Mouse (Mus musculus): ENCODE data around the gene Tmem120b. TPM values are rescaled to one million over a fixed set of nuclear protein-coding genes. Genes with fewer than 3 reads are reported as not detected.
A peak's percentile ranks its signal among the peaks of the same experiment; 100 is the strongest.

Gene Tmem120b
- polyA plus RNA-seq, 1 experiment from 2014 or later: 25.8 TPM

DNA sequence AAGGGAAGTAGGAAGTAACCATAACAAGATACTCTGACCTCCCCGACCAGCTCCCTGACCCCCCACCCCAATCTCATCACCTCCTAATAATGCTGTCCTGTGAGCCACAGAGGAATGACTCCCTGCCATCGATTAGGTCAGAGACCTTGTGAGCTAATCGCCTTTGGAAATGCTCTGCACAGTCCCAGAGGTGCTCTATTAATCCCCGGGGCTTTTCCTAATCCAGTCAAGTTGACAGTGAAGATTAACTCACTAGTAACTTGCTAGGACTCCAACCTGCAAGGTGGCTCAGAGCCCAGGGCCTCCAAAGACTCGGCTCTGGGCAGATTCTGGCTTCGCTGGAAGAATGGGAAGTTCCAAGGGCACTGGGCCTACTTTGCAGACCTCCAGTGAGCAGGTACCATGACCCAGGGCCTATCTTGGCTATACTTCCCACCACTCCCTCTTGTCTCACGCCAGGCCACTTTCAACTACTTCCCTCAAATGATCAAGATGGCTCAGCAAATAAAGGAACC, 34.5 kb upstream of the Tmem120b start:
- H3K27me3 ChIP-seq: no peaks in the 10 kb centered on the region
- H3K9ac ChIP-seq: no peak overlapping the region
- no peak for ATAC-seq (ENCODE audit: insufficient read depth)
- no peak overlapping the region for H3K4me3 ChIP-seq (replicated peaks)
- H3K4me1 ChIP-seq (replicated peaks): peaks cover 36% of the 10 kb centered on the region
- peaks cover 32% of the 10 kb centered on the region for H3K36me3 ChIP-seq (replicated peaks)
- H3K4me2 ChIP-seq: no peak overlapping the region
- H3K27ac ChIP-seq (replicated peaks): no peak overlapping the region
- H3K9me3 ChIP-seq (replicated peaks): no peaks in the 10 kb centered on the region
- 60% methylated on average over 7 of the region's 7 CpGs for WGBS (ENCODE audit: insufficient replicate concordance)

DNA sequence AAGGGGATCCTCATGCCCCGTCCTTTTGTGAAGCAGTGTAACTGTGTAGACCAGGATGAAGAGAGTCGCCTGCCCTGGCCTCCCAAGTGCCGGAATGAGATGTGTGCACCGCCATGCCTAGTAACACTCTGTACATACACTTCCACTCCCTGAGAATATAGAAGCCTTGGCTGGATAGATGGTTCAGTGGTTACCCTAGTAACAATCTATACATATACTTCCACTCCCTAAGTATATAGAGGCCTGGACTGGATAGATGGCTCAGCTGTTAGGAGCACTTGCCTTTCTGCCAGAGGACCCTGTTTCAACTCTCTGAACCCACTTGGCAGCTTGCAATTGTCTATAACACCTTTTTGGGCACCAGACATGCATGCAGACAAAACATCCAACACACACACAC, 33.1 kb upstream of the Tmem120b start:
- ATAC-seq (ENCODE audit: insufficient read depth): peak; percentile 70
- Histone ChIP-seq H3K9me3 (replicated peaks) (no peaks in the 10 kb centered on the region), H3K4me3 (replicated peaks) (no peak overlapping the region), H3K36me3 (replicated peaks) (peaks cover 19% of the 10 kb centered on the region; the same call in 1 of the 2 replicates), H3K4me2 (peak overlapping the region; percentile 35), H3K27me3 (no peaks in the 10 kb centered on the region), H3K27ac (replicated peaks) (peak overlapping the region; percentile 74), H3K4me1 (replicated peaks) (peaks cover 46% of the 10 kb centered on the region), H3K9ac (peak overlapping the region; percentile 25; the same call in 1 of the 2 replicates)
- WGBS (ENCODE audit: insufficient replicate concordance): 74% methylated on average over 4 of the region's 4 CpGs

- H3K9me3 ChIP-seq (replicated peaks): no peaks in the 10 kb centered on the region
- H3K4me2 ChIP-seq: peak overlapping the region; percentile 35
- ATAC-seq (ENCODE audit: insufficient read depth): peak; percentile 74
- H3K27ac ChIP-seq (replicated peaks): peak overlapping the region; percentile 74
- H3K4me3 ChIP-seq (replicated peaks): no peak overlapping the region
- peak overlapping the region; percentile 25; the same call in 1 of the 2 replicates for H3K9ac ChIP-seq
- H3K4me1 ChIP-seq (replicated peaks): peaks cover 49% of the 10 kb centered on the region
- H3K36me3 ChIP-seq (replicated peaks): peaks cover 15% of the 10 kb centered on the region; the same call in 1 of the 2 replicates
- no peaks in the 10 kb centered on the region for H3K27me3 ChIP-seq
- 17% methylated on average over 6 of the region's 6 CpGs for WGBS (ENCODE audit: insufficient replicate concordance)
These were observed 32.7 kb upstream of the Tmem120b start for GRCm38 (mm10) chr5:123035564-123035963.

- no peak overlapping the region for H3K4me2 ChIP-seq
- WGBS (ENCODE audit: insufficient replicate concordance): 41% methylated on average over 5 of the region's 5 CpGs
- H3K36me3 ChIP-seq (replicated peaks): no peaks in the 10 kb centered on the region
- H3K9ac ChIP-seq: no peak overlapping the region
- H3K9me3 ChIP-seq (replicated peaks): no peaks in the 10 kb centered on the region
- H3K27me3 ChIP-seq: no peaks in the 10 kb centered on the region
- no peak for ATAC-seq (ENCODE audit: insufficient read depth)
- H3K27ac ChIP-seq (replicated peaks): no peak overlapping the region
- no peak overlapping the region for H3K4me3 ChIP-seq (replicated peaks)
- peaks cover 56% of the 10 kb centered on the region for H3K4me1 ChIP-seq (replicated peaks)
These were observed 30.1 kb upstream of the Tmem120b start for GRCm38 (mm10) chr5:123038115-123038514.

DNA sequence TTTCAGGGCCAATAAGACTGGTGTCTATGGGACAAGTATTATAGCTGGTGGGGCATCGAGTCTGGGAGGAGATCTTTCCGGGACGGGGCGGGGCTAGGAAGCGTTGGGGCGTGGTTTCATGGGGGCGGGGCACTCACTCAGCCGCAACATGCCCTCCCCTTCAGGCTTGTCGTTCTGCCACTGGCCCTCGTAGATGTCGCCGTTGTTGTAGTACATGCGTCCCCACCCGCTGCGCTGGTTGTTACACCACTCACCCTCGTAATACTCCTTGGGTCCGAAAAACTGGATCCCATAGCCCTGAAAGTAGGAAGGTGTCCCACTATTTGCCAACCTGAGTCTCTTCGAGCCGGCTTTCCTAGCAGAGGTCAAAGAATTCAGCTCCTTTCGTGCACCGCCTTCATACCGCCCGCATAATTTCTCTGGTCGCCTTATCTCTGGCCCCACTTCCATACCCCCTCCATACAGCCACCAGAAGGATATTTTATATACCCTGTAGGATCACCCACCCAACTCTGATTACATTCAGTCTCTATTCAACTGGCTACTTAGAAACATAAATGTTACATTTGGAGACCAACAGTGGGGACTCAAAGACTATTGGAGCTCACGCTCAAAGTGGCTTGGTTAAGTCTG, 29.0 kb upstream of the Tmem120b start:
- H3K4me1 ChIP-seq (replicated peaks): peaks cover 47% of the 10 kb centered on the region
- H3K27ac ChIP-seq (replicated peaks): peak overlapping the region; percentile 79
- H3K9me3 ChIP-seq (replicated peaks): no peaks in the 10 kb centered on the region
- H3K4me3 ChIP-seq (replicated peaks): peak overlapping the region; percentile 57
- peak overlapping the region; percentile 88 for H3K4me2 ChIP-seq
- no peaks in the 10 kb centered on the region for H3K36me3 ChIP-seq (replicated peaks)
- H3K27me3 ChIP-seq: no peaks in the 10 kb centered on the region
- H3K9ac ChIP-seq: peak overlapping the region; percentile 63
- ATAC-seq (ENCODE audit: insufficient read depth): peak; percentile 77
- WGBS (ENCODE audit: insufficient replicate concordance): 1% methylated on average over 25 of the region's 25 CpGs

DNA sequence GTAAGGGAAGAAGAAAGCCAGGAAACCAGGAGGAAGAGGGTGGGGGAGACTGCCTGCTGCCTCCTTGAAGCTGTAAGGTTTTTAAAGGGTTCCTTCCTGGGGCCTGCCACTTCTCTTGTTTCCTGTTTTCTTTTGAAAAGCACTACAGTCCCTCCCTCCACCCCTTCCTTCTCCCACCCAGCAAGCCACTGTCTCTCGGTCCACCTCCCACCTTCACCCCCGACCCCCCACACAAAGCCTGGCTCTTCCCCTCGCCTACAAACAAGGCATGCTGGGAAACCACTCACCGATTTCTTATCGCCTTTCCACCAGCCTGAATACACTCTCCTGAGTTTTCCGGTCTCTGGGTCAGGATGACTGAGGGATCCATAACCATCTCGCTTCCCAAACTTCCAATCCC, 27.4 kb upstream of the Tmem120b start:
- peak overlapping the region; percentile 35 for H3K4me2 ChIP-seq
- H3K36me3 ChIP-seq (replicated peaks): no peaks in the 10 kb centered on the region
- H3K4me1 ChIP-seq (replicated peaks): peaks cover 32% of the 10 kb centered on the region
- no peak for ATAC-seq (ENCODE audit: insufficient read depth)
- no peak overlapping the region for H3K9ac ChIP-seq
- H3K27ac ChIP-seq (replicated peaks): peak overlapping the region; percentile 25; the same call in 1 of the 2 replicates
- no peaks in the 10 kb centered on the region for H3K27me3 ChIP-seq
- H3K4me3 ChIP-seq (replicated peaks): no peak overlapping the region
- no peaks in the 10 kb centered on the region for H3K9me3 ChIP-seq (replicated peaks)
- 8% methylated on average over 7 of the region's 7 CpGs for WGBS (ENCODE audit: insufficient replicate concordance)

- WGBS (ENCODE audit: insufficient replicate concordance): 13% methylated on average over 7 of the region's 7 CpGs
- Histone ChIP-seq H3K27me3 (0 out of 2 replicates have a peak, but pooled peaks cover 7% of the 10 kb centered on the region), H3K4me2 (no peak overlapping the region), H3K9ac (no peak overlapping the region), H3K27ac (replicated peaks) (no peak overlapping the region), H3K36me3 (replicated peaks) (no peaks in the 10 kb centered on the region), H3K4me3 (replicated peaks) (no peak overlapping the region), H3K4me1 (replicated peaks) (peaks cover 19% of the 10 kb centered on the region), H3K9me3 (replicated peaks) (no peaks in the 10 kb centered on the region)
- ATAC-seq (ENCODE audit: insufficient read depth): no peak
These were observed 24.4 kb upstream of the Tmem120b start for GRCm38 (mm10) chr5:123043856-123044255.

- Histone ChIP-seq H3K4me1 (replicated peaks) (peaks cover 13% of the 10 kb centered on the region), H3K27ac (replicated peaks) (no peak overlapping the region), H3K27me3 (0 out of 2 replicates have a peak, but pooled peaks cover 7% of the 10 kb centered on the region), H3K9ac (no peak overlapping the region), H3K36me3 (replicated peaks) (no peaks in the 10 kb centered on the region), H3K4me3 (replicated peaks) (no peak overlapping the region), H3K9me3 (replicated peaks) (no peaks in the 10 kb centered on the region), H3K4me2 (no peak overlapping the region)
- 22% methylated on average over 9 of the region's 9 CpGs for WGBS (ENCODE audit: insufficient replicate concordance)
- ATAC-seq (ENCODE audit: insufficient read depth): no peak
These were observed 22.5 kb upstream of the Tmem120b start for GRCm38 (mm10) chr5:123045561-123046295.

GRCm38 (mm10) chr5:123046916-123047315, 21.3 kb upstream of the Tmem120b start, which contains the start of gene Morn3:
Morn3 (minus strand) TSS chr5:123047016.
- WGBS (ENCODE audit: insufficient replicate concordance): 60% methylated on average over 3 of the region's 3 CpGs
- Histone ChIP-seq H3K27me3 (0 out of 2 replicates have a peak, but pooled peaks cover 7% of the 10 kb centered on the region), H3K9ac (no peak within 1 kb of the TSS), H3K4me3 (replicated peaks) (no peak within 1 kb of the TSS), H3K4me1 (replicated peaks) (peaks cover 7% of the 10 kb centered on the region; the same call in 1 of the 2 replicates), H3K27ac (replicated peaks) (no peak within 1 kb of the TSS), H3K36me3 (replicated peaks) (no peaks in the 10 kb centered on the region), H3K9me3 (replicated peaks) (no peaks in the 10 kb centered on the region), H3K4me2 (no peak within 1 kb of the TSS)
- ATAC-seq (ENCODE audit: insufficient read depth): no peak

DNA sequence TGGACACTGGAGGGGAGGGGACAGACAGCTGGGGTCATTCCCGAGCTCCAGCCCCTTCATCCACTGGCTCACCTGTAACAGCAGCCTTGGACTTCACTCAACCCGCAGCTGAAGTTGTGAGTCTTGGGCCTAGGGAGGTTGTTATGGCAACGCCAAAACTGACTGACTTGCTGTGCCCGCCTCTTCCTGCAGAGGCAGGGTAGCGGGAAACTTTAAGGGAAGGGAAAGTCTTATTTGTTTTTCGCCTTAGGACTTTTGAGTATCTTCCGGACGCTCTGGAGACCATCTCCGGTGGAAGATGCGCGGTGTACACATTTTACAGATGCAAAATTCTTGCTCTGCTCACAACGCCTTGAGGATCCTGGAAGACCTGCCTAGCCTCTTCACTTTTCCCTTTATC, 18.9 kb upstream of the Tmem120b start:
- Histone ChIP-seq H3K27me3 (0 out of 2 replicates have a peak, but pooled peaks cover 7% of the 10 kb centered on the region), H3K4me3 (replicated peaks) (peak overlapping the region; percentile 25), H3K27ac (replicated peaks) (no peak overlapping the region), H3K9ac (no peak overlapping the region), H3K36me3 (replicated peaks) (no peaks in the 10 kb centered on the region), H3K9me3 (replicated peaks) (no peaks in the 10 kb centered on the region), H3K4me1 (replicated peaks) (peaks cover 7% of the 10 kb centered on the region; the same call in 1 of the 2 replicates), H3K4me2 (peak overlapping the region; percentile 53)
- ATAC-seq (ENCODE audit: insufficient read depth): no peak
- 2% methylated on average over 12 of the region's 12 CpGs for WGBS (ENCODE audit: insufficient replicate concordance)

GRCm38 (mm10) chr5:123050918-123051317, 17.3 kb upstream of the Tmem120b start:
- Histone ChIP-seq H3K27ac (replicated peaks) (no peak overlapping the region), H3K4me3 (replicated peaks) (no peak overlapping the region), H3K4me1 (replicated peaks) (peaks cover 7% of the 10 kb centered on the region; the same call in 1 of the 2 replicates), H3K9me3 (replicated peaks) (no peaks in the 10 kb centered on the region), H3K36me3 (replicated peaks) (no peaks in the 10 kb centered on the region), H3K4me2 (no peak overlapping the region), H3K9ac (no peak overlapping the region), H3K27me3 (0 out of 2 replicates have a peak, but pooled peaks cover 7% of the 10 kb centered on the region)
- 82% methylated on average over 9 of the region's 9 CpGs for WGBS (ENCODE audit: insufficient replicate concordance)
- ATAC-seq (ENCODE audit: insufficient read depth): no peak
